Mouse (Mus musculus): ENCODE measurements at regions not wholly inside any gene's neighbourhood (a gene's known extent, or its start where the extent isn't known, plus 50 kb on each side); places are given as distances from the start of the nearest gene placed in this dataset.

DNA sequence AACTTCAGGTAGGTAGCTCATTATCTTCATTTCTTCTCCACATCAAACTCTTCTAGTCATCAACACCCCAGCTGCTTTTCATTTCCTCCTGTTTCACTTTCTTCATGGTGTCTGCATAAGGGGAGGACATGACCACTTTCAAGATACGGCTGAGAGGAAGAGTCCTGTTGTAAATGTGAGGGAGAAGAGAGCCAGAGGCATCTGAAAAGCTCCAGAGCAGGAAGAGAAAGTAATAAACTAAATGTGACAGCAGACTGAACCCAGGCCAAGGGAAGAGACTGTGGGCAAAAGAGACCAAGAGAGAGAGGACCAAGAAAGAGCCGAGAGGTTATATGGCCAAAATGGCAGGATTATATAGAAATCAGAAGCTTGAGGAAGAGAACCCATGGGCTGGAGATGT, 312.5 kb upstream of the Acvr2a start:
- TF ChIP-seq CTCF (IDR thresholded peaks at IDR 0.05; ENCODE audit: control insufficient read depth, insufficient read depth, insufficient read length): no peak
- no peak for TF ChIP-seq CEBPB (IDR thresholded peaks at IDR 0.05; ENCODE audit: low read depth)
- no peak for TF ChIP-seq MAX (IDR thresholded peaks at IDR 0.05)
- TF ChIP-seq FOSL1 (IDR thresholded peaks at IDR 0.05; ENCODE audit: insufficient read depth, low read length, poor library complexity, severe bottlenecking): no peak
- TF ChIP-seq MYOG (IDR thresholded peaks at IDR 0.05; ENCODE audit: control insufficient read depth, extremely low read depth, insufficient read length): no peak
- TF ChIP-seq USF1 (IDR thresholded peaks at IDR 0.05; ENCODE audit: low read depth): no peak

Measured in C2C12 (cell line).